Mouse (Mus musculus) C2C12 (cell line): ENCODE results near the gene Antxrl.

Experiments used
- CEBPB ChIP-seq: IDR thresholded peaks from one replicate; pipeline ENCODE4 v1.6.1; 2011; ENCODE audit warnings: low read depth, mild to moderate bottlenecking, control low read depth, moderate library complexity
- CTCF ChIP-seq: IDR thresholded peaks from one replicate; pipeline ENCODE4 v1.5.1; 2011; ENCODE audit not compliant: control insufficient read depth, insufficient read depth, insufficient read length
- MAX ChIP-seq: IDR thresholded peaks from one replicate; pipeline ENCODE4 v1.6.1; 2011; ENCODE audit warnings: mild to moderate bottlenecking, control low read depth
- MYOD1 ChIP-seq: IDR thresholded peaks from one replicate; pipeline ENCODE4 v1.6.1; 2011; ENCODE audit warnings: low read depth; ENCODE audit not compliant: control insufficient read depth, insufficient read length
- MYOG ChIP-seq: IDR thresholded peaks from one replicate; pipeline ENCODE4 v1.6.1; 2011; ENCODE audit not compliant: control insufficient read depth, insufficient read length; ENCODE audit errors: extremely low read depth
- USF1 ChIP-seq: IDR thresholded peaks from one replicate; pipeline ENCODE4 v1.6.1; 2011; ENCODE audit warnings: low read depth, mild to moderate bottlenecking, control low read depth, moderate library complexity

- no peak for TF ChIP-seq MAX
- peak; percentile 64 for TF ChIP-seq CTCF
- no peak for TF ChIP-seq USF1
- no peak for TF ChIP-seq CEBPB
- TF ChIP-seq MYOG, result no peak
- no peak for TF ChIP-seq MYOD1
Measured at GRCm38 (mm10) chr14:34104892-34105291, 52.4 kb downstream of the Antxrl start.
